Mouse (Mus musculus): ENCODE measurements around the gene Supt5.

Gene Supt5

GRCm38 (mm10) chr7:28375176-28375921 is 36.8 kb upstream of the Supt5 start:
- DNase-seq (ENCODE audit: low spot score in 2 of 2) = peak; percentile 93 to 94

GRCm38 (mm10) chr7:28374647-28375046 is 36.1 kb upstream of the Supt5 start:
- DNase-seq (ENCODE audit: low spot score in 2 of 2) = no peak

GRCm38 (mm10) chr7:28373891-28374495 is 35.4 kb upstream of the Supt5 start:
- no peak for DNase-seq (ENCODE audit: low spot score in 2 of 2)

GRCm38 (mm10) chr7:28373131-28373581 is 34.6 kb upstream of the Supt5 start:
- peak; percentile 74 to 81 for DNase-seq (ENCODE audit: low spot score in 2 of 2)

GRCm38 (mm10) chr7:28372251-28373108 is 33.9 kb upstream of the Supt5 start, which contains the start of gene Plekhg2:
Gene Plekhg2, minus strand, starts transcription at chr7:28372599.
- peak; percentile 96 to 97 for DNase-seq (ENCODE audit: low spot score in 2 of 2)

DNA sequence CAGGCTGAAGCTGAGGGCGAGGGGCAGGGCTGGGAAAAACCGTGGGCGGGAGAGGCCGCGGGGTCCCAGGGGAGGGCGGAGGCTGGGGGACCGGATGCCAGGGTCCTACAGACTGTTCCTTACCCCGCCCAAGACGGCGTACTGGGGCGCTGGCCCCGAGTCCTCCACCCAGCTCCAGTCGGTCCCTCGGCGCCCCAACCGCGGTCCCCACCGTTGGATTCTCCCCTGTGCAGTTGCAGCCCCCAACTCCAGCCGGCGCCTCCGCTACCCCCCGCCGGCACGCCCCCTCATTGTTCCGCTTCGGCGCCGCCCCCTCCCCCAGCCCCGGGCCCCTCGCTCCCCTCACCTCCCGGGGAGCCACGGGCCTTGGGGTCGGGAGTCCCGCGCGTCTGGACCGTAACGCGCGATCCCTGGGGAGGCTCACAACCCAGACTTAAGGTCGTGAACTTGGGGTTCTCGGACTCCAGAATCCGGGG is 33.0 kb upstream of the Supt5 start:
- DNase-seq (ENCODE audit: low spot score in 2 of 2) = peak; percentile 76

DNA sequence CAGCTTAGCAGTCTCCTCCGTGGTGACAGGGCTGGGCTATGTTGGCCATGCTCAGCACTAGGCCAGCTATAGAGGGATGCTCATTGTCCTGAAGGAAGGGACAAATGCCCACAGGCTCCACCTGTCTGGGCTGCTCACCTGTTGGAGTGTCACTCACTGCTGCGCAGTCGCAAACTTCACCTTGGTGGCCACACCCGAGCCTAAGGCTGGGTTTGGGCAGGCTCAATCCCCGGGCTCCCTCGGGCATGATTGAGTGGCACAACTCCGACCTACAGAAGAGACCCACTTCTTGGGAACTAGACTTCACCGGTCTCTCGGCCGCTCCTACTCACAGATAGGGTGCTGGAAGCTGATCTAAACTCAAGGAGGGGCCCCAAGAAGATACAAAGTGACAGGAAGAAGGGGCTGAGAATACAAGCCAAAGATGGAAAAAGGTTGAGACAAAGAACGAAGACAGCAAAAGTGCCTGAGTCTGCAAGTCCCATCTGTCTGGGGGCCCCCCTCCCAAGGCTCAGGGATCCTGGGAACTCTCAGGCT is 32.5 kb upstream of the Supt5 start:
- peak in 1 of 2 experiments; percentile 35 for DNase-seq (ENCODE audit: low spot score in 2 of 2)

GRCm38 (mm10) chr7:28370051-28370450 is 31.5 kb upstream of the Supt5 start:
- no peak for DNase-seq (ENCODE audit: low spot score in 2 of 2)

DNA sequence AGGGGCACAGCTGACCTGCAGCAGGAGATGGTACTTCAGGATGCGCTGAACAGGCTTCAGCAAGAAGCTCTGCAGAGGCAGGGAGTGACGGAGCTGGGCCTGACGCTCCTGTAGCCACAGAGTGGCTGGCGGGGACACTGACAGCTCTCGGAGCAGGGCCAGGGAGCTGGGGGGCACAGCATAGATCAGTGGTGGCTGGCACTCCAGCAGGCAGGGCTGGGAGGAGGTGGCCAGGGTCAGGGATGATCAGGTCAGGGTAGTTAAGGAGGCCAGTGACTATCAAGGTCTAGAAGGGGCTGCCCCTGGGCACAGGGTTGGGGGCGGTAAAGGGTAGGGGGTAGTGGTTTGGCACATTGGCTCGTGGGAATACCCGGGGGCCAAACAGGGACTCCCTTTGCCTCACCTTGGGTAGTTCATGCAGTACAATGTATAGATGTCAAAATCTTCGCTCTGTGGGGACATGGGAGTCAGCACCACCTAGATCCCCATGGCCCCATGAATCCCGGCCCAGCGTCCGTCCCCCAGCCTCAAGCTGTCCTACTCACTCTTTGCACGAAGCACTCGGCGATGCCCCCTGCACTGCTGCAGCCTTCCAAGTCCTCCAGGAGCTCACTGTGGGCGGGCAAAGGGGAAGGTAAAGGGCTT is 29.9 kb upstream of the Supt5 start:
- DNase-seq (ENCODE audit: low spot score in 2 of 2) = no peak

GRCm38 (mm10) chr7:28367663-28368275 is 29.2 kb upstream of the Supt5 start:
- DNase-seq (ENCODE audit: low spot score in 2 of 2) = no peak

GRCm38 (mm10) chr7:28362441-28363060 is 24.0 kb upstream of the Supt5 start:
- DNase-seq (ENCODE audit: low spot score in 2 of 2) = no peak

- no peak for DNase-seq (ENCODE audit: low spot score in 2 of 2)
Observed at GRCm38 (mm10) chr7:28361647-28362341, 23.2 kb upstream of the Supt5 start.

DNA sequence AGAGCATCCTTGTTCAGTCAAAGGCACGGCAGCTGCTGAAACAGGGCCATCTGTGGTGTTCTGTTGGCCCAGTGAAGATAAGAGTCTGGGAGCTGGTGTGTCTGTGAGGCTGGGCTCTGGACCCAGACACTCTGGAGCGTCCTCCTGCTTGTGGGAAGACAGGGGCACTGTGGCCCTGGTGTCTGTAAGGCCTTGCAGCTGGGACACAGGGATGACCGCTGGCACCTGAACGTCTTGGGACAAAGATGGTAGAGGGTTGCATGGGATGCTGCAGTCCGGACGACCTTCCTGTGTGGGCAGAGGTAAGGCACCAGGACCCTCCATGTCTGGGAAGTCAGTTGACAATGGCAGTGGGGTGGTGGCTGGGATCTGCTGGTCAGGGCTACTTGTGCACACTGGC is 21.7 kb upstream of the Supt5 start:
- DNase-seq (ENCODE audit: low spot score in 2 of 2) = no peak

DNA sequence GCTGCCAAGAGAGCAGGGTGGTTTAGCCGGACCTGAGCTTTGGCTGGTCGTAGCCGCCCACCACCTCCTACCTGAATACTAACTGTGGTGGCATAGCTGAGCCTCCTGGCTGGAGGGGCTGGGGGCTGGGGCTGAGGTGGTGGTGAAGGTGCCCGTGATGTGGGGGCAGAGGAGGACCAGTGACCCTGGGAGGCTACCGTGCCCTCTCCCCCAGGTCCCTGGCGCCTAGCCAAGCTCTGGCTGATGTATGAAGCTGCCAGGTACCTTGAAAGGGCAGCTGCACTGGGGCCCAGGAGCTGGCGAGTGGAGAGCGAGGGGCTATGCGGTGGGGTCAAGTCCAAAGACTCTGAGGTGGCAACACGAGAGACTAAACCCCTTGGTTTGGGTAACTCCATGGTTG is 21.3 kb upstream of the Supt5 start:
- DNase-seq (ENCODE audit: low spot score in 2 of 2) = no peak

- DNase-seq (ENCODE audit: low spot score in 2 of 2) = no peak
Observed at GRCm38 (mm10) chr7:28358431-28358830, 19.9 kb upstream of the Supt5 start.

DNA sequence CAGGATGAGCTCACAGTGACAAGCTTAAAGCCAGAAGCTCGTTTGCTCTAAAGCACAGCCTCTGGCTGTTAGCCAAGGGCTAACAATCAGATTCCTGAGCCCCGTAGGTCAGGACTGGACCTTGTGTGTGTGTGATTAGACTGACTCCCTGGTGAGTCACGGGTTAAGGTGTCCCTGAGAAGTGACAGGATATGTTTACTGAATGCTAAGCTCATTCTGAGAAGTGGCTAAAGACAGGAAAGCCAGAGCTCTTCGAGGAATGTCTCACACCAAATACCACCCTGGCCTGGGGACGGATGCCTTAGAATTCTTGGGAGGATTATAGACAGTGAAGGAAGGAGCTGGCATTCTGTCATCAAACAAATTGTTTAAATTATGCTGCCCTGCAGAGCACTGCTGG is 19.4 kb upstream of the Supt5 start:
- no peak for DNase-seq (ENCODE audit: low spot score in 2 of 2)

DNA sequence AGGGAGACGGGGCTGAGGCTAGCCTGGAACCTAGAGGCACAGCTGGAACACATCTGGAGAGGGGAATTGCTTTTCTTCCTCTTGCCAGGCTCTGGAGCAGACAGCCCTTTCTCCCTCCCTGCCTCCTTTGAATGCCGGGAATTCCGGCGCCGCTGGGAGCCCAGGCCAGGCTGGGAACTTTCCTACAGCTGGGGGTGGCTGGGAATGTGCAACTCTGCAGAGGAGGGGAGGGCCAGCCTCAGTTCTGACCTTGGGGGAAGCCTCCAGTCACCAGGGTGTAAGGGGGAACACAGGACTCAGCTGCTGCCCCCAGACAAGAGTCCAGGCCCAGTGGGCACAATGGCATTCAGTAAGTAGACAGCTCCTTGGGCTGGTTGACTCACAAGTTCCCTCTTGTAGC is 18.4 kb upstream of the Supt5 start:
- no peak for DNase-seq (ENCODE audit: low spot score in 2 of 2)

DNA sequence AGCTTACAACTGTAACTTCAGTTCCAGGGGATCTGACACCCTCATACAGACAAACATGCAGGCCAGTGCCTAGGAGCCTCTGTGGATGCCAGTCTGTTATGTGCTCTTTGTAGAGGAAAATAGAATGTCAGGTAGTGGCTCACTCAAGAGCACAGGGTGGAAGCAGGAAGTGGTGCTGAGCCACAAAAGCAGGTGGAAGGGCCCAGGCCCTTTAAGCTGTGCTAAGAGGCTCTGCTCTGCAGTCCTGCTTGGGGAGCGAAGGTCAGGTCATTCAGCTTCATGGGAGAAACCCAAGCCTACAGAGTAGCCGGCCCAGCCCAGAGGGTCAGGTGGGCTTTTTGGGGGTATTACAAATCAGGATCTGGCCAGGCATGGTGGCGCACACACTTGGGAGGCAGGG is 16.7 kb upstream of the Supt5 start:
- DNase-seq (ENCODE audit: low spot score in 2 of 2) = peak; percentile 49 to 58

DNA sequence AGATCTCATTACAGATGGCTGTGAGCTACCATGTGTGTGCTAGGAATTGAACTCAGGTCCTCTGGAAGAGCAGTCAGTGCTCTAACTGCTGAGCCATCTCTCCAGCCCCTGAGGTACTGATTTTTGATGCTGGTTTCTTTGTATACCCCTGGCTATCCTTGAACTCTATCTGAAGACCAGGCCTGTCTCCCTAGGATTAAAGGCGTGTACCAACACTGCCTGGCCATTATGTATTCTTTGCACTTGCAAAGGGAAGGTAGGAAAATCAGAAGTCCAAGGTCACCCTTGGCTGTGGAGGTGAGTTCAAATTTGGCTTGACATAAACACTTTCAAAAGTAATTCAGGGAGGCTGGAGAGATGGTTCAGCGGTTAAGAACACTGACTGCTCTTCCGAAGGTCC is 16.1 kb upstream of the Supt5 start:
- no peak for DNase-seq (ENCODE audit: low spot score in 2 of 2)

DNA sequence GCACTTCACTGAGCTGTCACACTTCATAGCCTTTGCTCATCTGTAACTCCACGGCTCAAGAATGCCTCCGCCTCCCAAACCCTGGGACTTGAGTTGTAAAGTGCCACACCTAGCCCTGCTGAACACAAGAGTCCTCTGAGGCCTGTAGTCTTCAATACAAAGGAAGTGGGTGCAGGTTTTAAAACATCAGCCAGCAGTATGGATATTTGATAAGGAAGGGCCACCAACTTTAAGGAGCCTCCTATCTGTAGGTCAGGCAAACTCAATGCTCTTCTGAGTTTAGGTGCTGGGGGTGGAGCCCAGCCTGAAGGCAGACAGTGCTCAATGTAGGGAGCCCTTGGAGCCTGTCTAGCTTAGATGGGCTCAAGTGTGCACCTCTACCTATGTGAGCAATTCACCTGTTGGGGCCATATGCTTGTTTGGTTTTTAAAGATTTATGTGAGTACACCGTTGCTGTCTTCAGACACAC is 15.6 kb upstream of the Supt5 start:
- DNase-seq (ENCODE audit: low spot score in 2 of 2) = no peak

Data from thymus, postnatal 10 days (tissue).